Mouse (Mus musculus): ENCODE results near the gene Akap9.
"Not testable (repeated sequence)": the region's sequence is repeated elsewhere in the genome, so short reads cannot be mapped to it uniquely, and the experiment has no call there.

Gene Akap9

GRCm38 (mm10) chr5:3927801-3928689 lies at the start of gene Akap9:
Akap9 (plus strand) TSS chr5:3928054.
- peak; percentile 72 for DNase-seq (ENCODE audit: low spot score)

GRCm38 (mm10) chr5:3886862-3887261 lies 41.0 kb upstream of the Akap9 start:
- not testable (repeated sequence) for DNase-seq (ENCODE audit: low spot score)

- DNase-seq (ENCODE audit: low spot score): no peak
Observed at GRCm38 (mm10) chr5:3889201-3889600, 38.7 kb upstream of the Akap9 start.

- not testable (repeated sequence) for DNase-seq (ENCODE audit: low spot score)
Observed at GRCm38 (mm10) chr5:3893459-3894293, 34.2 kb upstream of the Akap9 start, which contains the start of gene Mterf1a. Mterf1a (minus strand) TSS chr5:3893933.

GRCm38 (mm10) chr5:3894294-3894619 lies 33.6 kb upstream of the Akap9 start:
- not testable (repeated sequence) for DNase-seq (ENCODE audit: low spot score)

- no peak for DNase-seq (ENCODE audit: low spot score)
Observed at GRCm38 (mm10) chr5:3905471-3905870, 22.4 kb upstream of the Akap9 start.

- DNase-seq (ENCODE audit: low spot score): no peak
Observed at GRCm38 (mm10) chr5:3922350-3922749, 5.5 kb upstream of the Akap9 start.

- DNase-seq (ENCODE audit: low spot score): no peak
Observed at GRCm38 (mm10) chr5:3926666-3927065, 1.2 kb upstream of the Akap9 start.

GRCm38 (mm10) chr5:3928690-3929046 lies 814 bp downstream of the Akap9 start:
- DNase-seq (ENCODE audit: low spot score): peak; percentile 62

- no peak for DNase-seq (ENCODE audit: low spot score)
Observed at GRCm38 (mm10) chr5:3930760-3931159, 2.9 kb downstream of the Akap9 start.

GRCm38 (mm10) chr5:3931636-3932035 lies 3.8 kb downstream of the Akap9 start:
- no peak for DNase-seq (ENCODE audit: low spot score)

- no peak for DNase-seq (ENCODE audit: low spot score)
Observed at GRCm38 (mm10) chr5:3933551-3933950, 5.7 kb downstream of the Akap9 start.

GRCm38 (mm10) chr5:3935266-3935665 lies 7.4 kb downstream of the Akap9 start:
- no peak for DNase-seq (ENCODE audit: low spot score)

GRCm38 (mm10) chr5:3935778-3936554 lies 8.1 kb downstream of the Akap9 start:
- no peak for DNase-seq (ENCODE audit: low spot score)

GRCm38 (mm10) chr5:3938905-3939304 lies 11.1 kb downstream of the Akap9 start:
- DNase-seq (ENCODE audit: low spot score): no peak

GRCm38 (mm10) chr5:3939335-3939734 lies 11.5 kb downstream of the Akap9 start:
- no peak for DNase-seq (ENCODE audit: low spot score)

GRCm38 (mm10) chr5:3941240-3941639 lies 13.4 kb downstream of the Akap9 start:
- no peak for DNase-seq (ENCODE audit: low spot score)

GRCm38 (mm10) chr5:3943169-3943568 lies 15.3 kb downstream of the Akap9 start:
- not testable (repeated sequence) for DNase-seq (ENCODE audit: low spot score)

- no peak for DNase-seq (ENCODE audit: low spot score)
Observed at GRCm38 (mm10) chr5:3952498-3952897, 24.6 kb downstream of the Akap9 start.

- DNase-seq (ENCODE audit: low spot score): no peak
Observed at GRCm38 (mm10) chr5:3954541-3954940, 26.7 kb downstream of the Akap9 start.

- no peak for DNase-seq (ENCODE audit: low spot score)
Observed at GRCm38 (mm10) chr5:3961286-3961685, 33.4 kb downstream of the Akap9 start.

GRCm38 (mm10) chr5:3968415-3968814 lies 40.6 kb downstream of the Akap9 start:
- no peak for DNase-seq (ENCODE audit: low spot score)
